Mouse (Mus musculus) forebrain, embryonic 13.5 days (tissue): ENCODE data around the gene Zfp839. TPM values are rescaled to one million over a fixed set of nuclear protein-coding genes. Genes with fewer than 3 reads are reported as not detected.

Experiments
- ATAC-seq: fragments of 200-750 bp; cut with Nextera tagmentation; 2 replicates; pipeline ENCODE4 v1.8.0; 2017
- H3K27ac ChIP-seq: fragments of 300-500 bp; sonication (generic); 2 replicates; pipeline ENCODE4 v1.5.1; 2015; ENCODE audit warnings: inconsistent platforms, mild to moderate bottlenecking, moderate library complexity
- H3K27me3 ChIP-seq: fragments of 300-500 bp; sonication (generic); 2 replicates; pipeline ENCODE4 v1.6.1; 2015; ENCODE audit warnings: mild to moderate bottlenecking, inconsistent platforms
- H3K36me3 ChIP-seq: fragments of 300-500 bp; sonication (generic); 2 replicates; pipeline ENCODE4 v1.6.1; 2015; ENCODE audit warnings: mild to moderate bottlenecking, inconsistent platforms; ENCODE audit not compliant: poor library complexity, severe bottlenecking
- H3K4me1 ChIP-seq: fragments of 300-500 bp; sonication (generic); 2 replicates; pipeline ENCODE4 v1.6.1; 2015; ENCODE audit warnings: inconsistent platforms
- H3K4me2 ChIP-seq: fragments of 300-500 bp; sonication (generic); 2 replicates; pipeline ENCODE4 v1.6.1; 2015; ENCODE audit warnings: inconsistent platforms, mild to moderate bottlenecking, moderate library complexity
- H3K4me3 ChIP-seq: fragments of 300-500 bp; sonication (generic); 2 replicates; pipeline ENCODE4 v1.5.1; 2015; ENCODE audit warnings: mild to moderate bottlenecking, inconsistent platforms
- H3K9ac ChIP-seq: fragments of 300-500 bp; sonication (generic); 2 replicates; pipeline ENCODE4 v1.6.1; 2015; ENCODE audit warnings: mild to moderate bottlenecking, inconsistent platforms
- H3K9me3 ChIP-seq: fragments of 300-500 bp; sonication (generic); replicated peaks from 2 replicates; pipeline ENCODE4 v1.6.1; 2016; ENCODE audit warnings: inconsistent platforms
- whole genome bisulfite sequencing: fragments of 180-500 bp; shearing (Covaris S2); methylation state at CpG from one replicate; pipeline ENCODE4 v1.1.7; 2015; 5-methylcytosine and 5-hydroxymethylcytosine counted together
- polyA plus RNA-seq: library from polyadenylated mRNA; unstranded; fragments of >200 nt; fragmentation: Nextera tagmentation; extraction: Ambion mirVana; gene quantifications from 2 replicates; pipeline ENCODE4 v1.2.1, GENCODE M21; 2015

The Zfp839 gene
- 3.0 and 3.6 TPM in 2 replicates for polyA plus RNA-seq

GRCm38 (mm10) chr12:110850010-110850928 lies at the start of gene Zfp839:
Gene Zfp839, plus strand, starts transcription at chr12:110850253.
- Histone ChIP-seq H3K27ac (no peak within 1 kb of the TSS), H3K4me1 (peaks cover 25% of the 10 kb centered on the region), H3K9ac (peak within 1 kb of the TSS; percentile 85), H3K36me3 (peaks cover 3% of the 10 kb centered on the region), H3K4me2 (peak within 1 kb of the TSS; percentile 76), H3K27me3 (peaks cover 27% of the 10 kb centered on the region), H3K4me3 (peak within 1 kb of the TSS; percentile 84), H3K9me3 (no peaks in the 10 kb centered on the region)
- under 1% methylated on average over 87 of the region's 89 CpGs for WGBS
- ATAC-seq, result peak; percentile 81

DNA sequence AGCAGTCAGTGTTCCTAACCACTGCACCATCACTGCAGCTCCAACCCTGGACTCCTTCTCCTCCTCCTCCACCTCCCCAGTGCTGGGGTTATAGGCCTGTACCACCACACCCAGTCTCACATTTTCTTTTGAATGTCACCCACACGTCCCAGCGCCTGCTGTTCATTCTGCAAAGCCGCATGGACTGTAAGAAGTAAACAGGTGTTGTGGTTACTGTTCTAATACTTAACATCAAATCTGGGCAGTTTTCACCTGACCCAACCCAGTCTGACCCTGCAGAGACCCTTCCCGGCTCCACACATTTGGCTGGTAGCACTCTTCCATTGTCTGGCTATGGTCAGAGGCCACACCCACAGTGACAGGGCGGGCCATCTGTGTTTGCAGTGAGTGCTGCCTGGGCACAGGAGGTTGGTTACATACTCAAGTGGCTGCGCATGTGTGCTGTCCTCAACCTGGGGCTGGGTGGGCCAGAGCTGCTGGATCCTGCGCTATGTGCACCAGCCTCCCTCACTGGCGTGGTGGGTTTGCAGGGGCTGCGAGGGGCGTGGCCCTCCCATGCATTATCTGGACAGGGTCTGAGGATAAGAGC lies 48.1 kb upstream of the Zfp839 start:
- Histone ChIP-seq H3K4me1 (peaks cover 20% of the 10 kb centered on the region), H3K9ac (no peak overlapping the region), H3K4me2 (no peak overlapping the region), H3K27me3 (no peaks in the 10 kb centered on the region), H3K27ac (no peak overlapping the region), H3K36me3 (peaks cover 14% of the 10 kb centered on the region; the same call in 1 of the 2 replicates), H3K4me3 (no peak overlapping the region), H3K9me3 (no peaks in the 10 kb centered on the region)
- 84% methylated on average over 10 of the region's 10 CpGs for whole genome bisulfite sequencing
- no peak for ATAC-seq

GRCm38 (mm10) chr12:110802674-110803297 lies 47.3 kb upstream of the Zfp839 start:
- no peaks in the 10 kb centered on the region for H3K27me3 ChIP-seq
- no peaks in the 10 kb centered on the region for H3K9me3 ChIP-seq
- H3K9ac ChIP-seq, result peak overlapping the region; percentile 26; the same call in 1 of the 2 replicates
- ATAC-seq, result no peak
- WGBS, result 88% methylated on average over 5 of the region's 5 CpGs
- no peak overlapping the region for H3K27ac ChIP-seq
- H3K4me3 ChIP-seq, result no peak overlapping the region
- peaks cover 20% of the 10 kb centered on the region for H3K4me1 ChIP-seq
- H3K4me2 ChIP-seq, result no peak overlapping the region
- peaks cover 17% of the 10 kb centered on the region; the same call in 1 of the 2 replicates for H3K36me3 ChIP-seq

GRCm38 (mm10) chr12:110804261-110804660 lies 45.8 kb upstream of the Zfp839 start:
- Histone ChIP-seq H3K4me3 (no peak overlapping the region), H3K27ac (0 out of 2 replicates have a peak overlapping the region, but pooled peaks have one; percentile 19), H3K9me3 (no peaks in the 10 kb centered on the region), H3K27me3 (no peaks in the 10 kb centered on the region), H3K36me3 (peaks cover 15% of the 10 kb centered on the region; the same call in 1 of the 2 replicates), H3K4me1 (peaks cover 29% of the 10 kb centered on the region), H3K9ac (no peak overlapping the region), H3K4me2 (no peak overlapping the region)
- peak; percentile 73; the same call in 1 of the 2 replicates for ATAC-seq
- WGBS, result 19% methylated on average over 10 of the region's 10 CpGs

DNA sequence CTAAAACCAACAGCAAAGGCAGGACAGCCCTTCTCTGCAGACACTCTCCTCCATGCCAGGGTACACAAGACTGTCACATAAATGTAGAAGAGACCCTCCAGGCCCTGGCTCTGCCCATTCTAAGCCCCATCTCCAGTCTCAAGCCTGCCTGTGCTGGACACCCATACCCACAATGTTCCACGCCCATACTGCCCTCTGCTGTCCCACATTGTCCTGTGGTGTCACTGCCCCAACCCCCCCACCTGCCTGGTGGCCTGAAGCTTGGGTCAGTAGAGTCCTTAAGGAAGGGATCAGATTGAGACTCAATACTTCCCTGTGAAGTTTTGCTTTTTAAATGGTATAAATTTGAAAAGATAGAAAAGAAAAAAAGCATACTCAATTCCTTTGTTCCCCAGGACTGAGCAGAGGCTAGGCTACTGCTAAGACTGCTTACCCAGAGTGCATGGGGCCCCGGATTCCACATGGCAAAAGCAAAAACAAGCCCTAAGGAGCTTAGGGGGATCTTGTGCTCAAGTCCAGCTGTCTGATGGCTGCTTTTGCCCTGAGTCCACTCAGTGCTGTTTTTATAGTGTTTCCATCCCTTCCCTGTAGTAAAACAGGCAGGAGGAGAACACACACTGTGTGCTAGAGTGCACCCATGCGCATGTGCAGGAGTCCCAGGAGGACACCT lies 43.6 kb upstream of the Zfp839 start:
- no peak overlapping the region for H3K4me2 ChIP-seq
- peaks cover 17% of the 10 kb centered on the region; the same call in 1 of the 2 replicates for H3K36me3 ChIP-seq
- H3K4me1 ChIP-seq, result peaks cover 27% of the 10 kb centered on the region
- no peaks in the 10 kb centered on the region for H3K9me3 ChIP-seq
- no peak for ATAC-seq
- no peak overlapping the region; the same call in 1 of the 2 replicates for H3K27ac ChIP-seq
- H3K4me3 ChIP-seq, result no peak overlapping the region
- H3K27me3 ChIP-seq, result no peaks in the 10 kb centered on the region
- H3K9ac ChIP-seq, result no peak overlapping the region
- WGBS, result 66% methylated on average over 3 of the region's 3 CpGs

DNA sequence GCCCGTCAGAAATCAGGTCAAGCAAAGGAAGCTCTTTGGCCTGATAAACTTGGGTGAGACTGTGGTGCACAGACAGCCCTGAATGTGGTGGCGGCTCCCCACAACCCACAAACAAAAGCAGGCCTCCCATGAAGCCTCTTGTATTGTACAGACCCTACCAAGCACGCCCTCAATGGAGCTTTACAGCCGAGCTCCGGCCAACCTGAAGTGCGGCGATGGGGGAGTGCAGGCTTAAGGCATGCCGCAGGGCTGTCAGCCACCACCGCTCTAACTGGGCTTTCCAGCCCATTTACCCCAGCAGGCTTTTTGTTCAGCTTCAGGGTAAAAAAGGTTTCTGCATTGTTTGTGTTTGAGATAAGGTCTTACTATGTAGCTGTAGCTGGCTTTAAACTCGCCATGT lies 41.6 kb upstream of the Zfp839 start:
- Histone ChIP-seq H3K36me3 (peaks cover 31% of the 10 kb centered on the region; the same call in 1 of the 2 replicates), H3K9ac (no peak overlapping the region)
- no peak for ATAC-seq

GRCm38 (mm10) chr12:110808848-110809247 lies 41.2 kb upstream of the Zfp839 start:
- peaks cover 21% of the 10 kb centered on the region for H3K4me1 ChIP-seq
- no peak overlapping the region for H3K9ac ChIP-seq
- no peak for ATAC-seq
- 76% methylated on average over 5 of the region's 5 CpGs for WGBS
- no peaks in the 10 kb centered on the region for H3K27me3 ChIP-seq
- H3K4me2 ChIP-seq, result no peak overlapping the region
- H3K36me3 ChIP-seq, result peaks cover 34% of the 10 kb centered on the region; the same call in 1 of the 2 replicates
- H3K9me3 ChIP-seq, result no peaks in the 10 kb centered on the region
- no peak overlapping the region for H3K27ac ChIP-seq
- no peak overlapping the region for H3K4me3 ChIP-seq

More for the DNA sequence above, 41.6 kb upstream of the Zfp839 start:
- Histone ChIP-seq H3K27ac (no peak overlapping the region), H3K4me3 (no peak overlapping the region), H3K9me3 (no peaks in the 10 kb centered on the region), H3K4me1 (peaks cover 23% of the 10 kb centered on the region), H3K27me3 (no peaks in the 10 kb centered on the region), H3K4me2 (no peak overlapping the region)
- 17% methylated on average over 10 of the region's 10 CpGs for WGBS

DNA sequence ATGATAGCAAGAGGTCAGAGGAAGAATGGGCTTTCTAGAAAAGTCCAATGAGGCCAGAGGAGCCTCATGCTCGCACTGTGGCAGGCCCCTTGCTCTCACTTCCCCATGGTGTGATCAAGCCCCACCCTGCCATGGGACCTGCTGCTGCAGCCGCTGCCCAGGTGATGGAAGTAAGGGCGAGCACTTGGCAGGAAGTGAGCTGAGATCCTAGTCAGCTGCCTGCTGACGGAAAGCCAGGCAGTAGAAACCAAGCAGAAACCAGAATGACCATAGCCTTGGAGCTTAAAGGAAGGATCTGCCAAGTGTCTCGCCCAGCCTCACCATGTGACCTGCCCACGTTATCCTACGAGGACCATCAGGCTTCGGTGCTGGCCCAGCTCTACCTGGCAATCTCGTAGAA lies 36.9 kb upstream of the Zfp839 start:
- Histone ChIP-seq H3K9ac (no peak overlapping the region), H3K36me3 (peaks cover 22% of the 10 kb centered on the region; the same call in 1 of the 2 replicates), H3K4me2 (no peak overlapping the region), H3K27me3 (no peaks in the 10 kb centered on the region), H3K4me1 (peaks cover 8% of the 10 kb centered on the region), H3K27ac (no peak overlapping the region), H3K4me3 (no peak overlapping the region), H3K9me3 (no peaks in the 10 kb centered on the region)
- no peak for ATAC-seq
- 94% methylated on average over 9 of the region's 9 CpGs for WGBS

- no peak overlapping the region for H3K4me3 ChIP-seq
Measured at GRCm38 (mm10) chr12:110813624-110814023, 36.4 kb upstream of the Zfp839 start.

DNA sequence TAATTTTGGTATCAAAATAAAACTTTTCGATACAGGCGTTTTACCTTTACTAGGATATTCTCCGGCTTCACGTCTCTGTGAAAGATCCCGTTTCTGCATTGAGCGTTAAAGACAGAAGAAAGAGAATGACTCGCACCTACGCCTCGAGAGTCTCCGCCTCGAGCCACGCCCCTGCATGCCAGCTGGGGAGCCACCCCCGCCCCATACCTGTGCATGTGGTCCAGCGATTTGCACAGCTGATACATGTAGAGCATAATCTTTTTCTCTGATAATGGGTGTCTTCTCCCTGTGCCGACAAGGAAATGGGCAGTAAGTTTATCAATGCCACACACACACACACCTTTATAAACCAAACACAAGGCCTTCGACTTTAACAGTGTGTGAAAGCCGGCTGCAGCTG lies 35.1 kb upstream of the Zfp839 start:
- WGBS, result 83% methylated on average over 17 of the region's 17 CpGs
- ATAC-seq, result no peak

More at GRCm38 (mm10) chr12:110813624-110814023, 36.4 kb upstream of the Zfp839 start:
- ATAC-seq, result no peak
- peaks cover 27% of the 10 kb centered on the region for H3K36me3 ChIP-seq
- no peak overlapping the region for H3K9ac ChIP-seq
- H3K9me3 ChIP-seq, result no peaks in the 10 kb centered on the region
- no peak overlapping the region for H3K4me2 ChIP-seq
- no peak overlapping the region for H3K27ac ChIP-seq
- H3K27me3 ChIP-seq, result no peaks in the 10 kb centered on the region
- peaks cover 3% of the 10 kb centered on the region; the same call in 1 of the 2 replicates for H3K4me1 ChIP-seq
- WGBS, result 96% methylated on average over 6 of the region's 6 CpGs

GRCm38 (mm10) chr12:110816833-110817232 lies 33.2 kb upstream of the Zfp839 start:
- no peak for ATAC-seq
- H3K9ac ChIP-seq, result no peak overlapping the region
- H3K36me3 ChIP-seq, result peaks cover 21% of the 10 kb centered on the region
- H3K4me3 ChIP-seq, result no peak overlapping the region
- no peaks in the 10 kb centered on the region for H3K9me3 ChIP-seq
- no peaks in the 10 kb centered on the region for H3K27me3 ChIP-seq
- H3K4me1 ChIP-seq, result no peaks in the 10 kb centered on the region
- no peak overlapping the region for H3K4me2 ChIP-seq
- no peak overlapping the region for H3K27ac ChIP-seq
- WGBS, result 96% methylated on average over 2 of the region's 2 CpGs

More for the DNA sequence above, 35.1 kb upstream of the Zfp839 start:
- peaks cover 28% of the 10 kb centered on the region for H3K36me3 ChIP-seq
- H3K27me3 ChIP-seq, result no peaks in the 10 kb centered on the region
- H3K4me3 ChIP-seq, result no peak overlapping the region
- H3K9ac ChIP-seq, result no peak overlapping the region
- H3K4me1 ChIP-seq, result no peaks in the 10 kb centered on the region
- H3K9me3 ChIP-seq, result no peaks in the 10 kb centered on the region
- no peak overlapping the region for H3K27ac ChIP-seq
- H3K4me2 ChIP-seq, result no peak overlapping the region
